Mouse (Mus musculus) hindlimb bud, embryonic 11.5 days (tissue): ENCODE measurements around the gene Ampd1.
"Not testable (repeated sequence)": the region's sequence is repeated elsewhere in the genome, so short reads cannot be mapped to it uniquely, and the experiment has no call there.

Experiments used
- DNase-seq: peaks from one replicate; pipeline ENCODE4 v3.0.0-alpha.2; 2012; ENCODE audit warnings: low read depth, low spot score; ENCODE audit errors: extremely low spot score

Ampd1 gene

DNA sequence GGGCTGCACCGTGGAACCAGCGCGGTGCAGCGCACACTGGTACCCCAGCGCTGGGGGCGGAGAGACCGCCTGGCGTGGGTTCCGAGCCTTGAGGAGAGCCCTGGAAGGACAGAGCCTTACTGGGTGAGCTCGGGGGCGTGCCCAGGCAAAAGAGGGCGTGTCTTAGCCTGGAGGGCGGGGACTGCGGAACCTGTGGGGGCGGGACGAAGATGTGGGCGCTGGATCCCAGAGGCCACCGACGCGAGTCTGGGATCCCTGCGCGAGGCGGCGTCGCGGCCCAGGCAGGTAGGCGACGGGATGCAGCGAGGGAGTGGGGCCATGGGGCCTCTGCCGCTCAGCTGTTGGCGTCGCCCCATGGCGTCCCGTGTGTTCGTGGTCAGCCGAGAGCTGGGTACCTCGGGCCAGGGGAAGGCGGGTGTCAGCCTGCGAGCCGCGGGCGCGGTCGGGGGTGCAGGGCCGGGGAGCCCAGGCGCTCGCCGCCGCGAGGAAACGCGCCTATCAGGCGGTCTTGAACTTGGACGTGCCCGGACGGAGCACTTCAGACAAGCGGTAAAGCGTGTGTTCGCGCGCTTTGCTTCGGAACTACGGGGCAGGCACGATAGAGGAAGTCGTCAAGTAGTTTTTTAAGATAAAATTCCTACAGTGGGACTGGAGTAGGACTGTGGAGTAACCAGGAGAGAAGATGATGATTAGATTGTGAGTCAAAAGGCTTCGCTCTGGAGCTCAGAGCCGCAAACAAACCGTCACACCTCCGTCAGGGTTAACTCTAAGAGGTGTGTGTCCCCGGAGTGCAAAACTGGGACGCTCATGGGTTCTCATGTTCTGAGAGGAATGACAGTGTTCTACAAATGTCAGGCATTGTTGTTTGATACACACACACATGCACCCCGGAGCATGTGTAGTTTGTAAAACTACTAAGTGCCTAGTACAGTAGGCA, 28.9 kb downstream of the Ampd1 start, which contains the start of gene Dennd2c:
TSS of gene Dennd2c (plus strand) at position 151 of the 937 bp plus-strand sequence.
- DNase-seq = peak; percentile 44

DNA sequence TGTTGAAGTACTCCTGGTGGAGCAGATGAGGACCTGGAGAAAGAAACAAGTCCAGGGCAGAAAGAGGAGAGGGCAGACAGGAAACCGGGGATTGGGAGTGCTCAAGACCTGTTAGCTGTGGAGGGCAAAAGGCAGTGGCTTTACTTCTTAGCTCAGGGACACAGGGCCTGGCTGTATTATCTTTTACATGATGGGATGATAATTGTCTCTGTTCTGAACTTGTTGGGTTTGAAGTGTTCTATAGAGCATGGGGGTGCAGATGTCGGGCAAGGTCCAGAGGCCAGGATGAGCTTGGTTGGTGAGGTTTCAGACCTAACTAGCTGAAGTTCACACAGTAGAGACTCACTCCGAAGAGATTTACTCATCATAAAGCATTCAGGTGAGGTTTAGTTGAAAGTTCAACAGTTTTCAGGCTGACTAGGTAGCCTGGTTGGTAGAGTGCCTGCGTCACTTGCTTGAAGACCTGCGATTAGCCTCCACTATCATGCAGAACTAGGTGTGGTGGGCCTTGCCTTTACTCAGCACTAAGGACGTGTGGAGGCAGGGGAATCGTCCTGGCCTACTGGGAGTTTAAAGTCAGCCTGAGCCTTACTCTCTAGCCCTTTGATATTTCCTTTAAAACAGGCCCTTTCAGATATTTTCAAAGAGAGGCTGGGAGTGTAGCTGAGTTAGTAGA, 33.9 kb downstream of the Ampd1 start:
- no peak for DNase-seq

DNA sequence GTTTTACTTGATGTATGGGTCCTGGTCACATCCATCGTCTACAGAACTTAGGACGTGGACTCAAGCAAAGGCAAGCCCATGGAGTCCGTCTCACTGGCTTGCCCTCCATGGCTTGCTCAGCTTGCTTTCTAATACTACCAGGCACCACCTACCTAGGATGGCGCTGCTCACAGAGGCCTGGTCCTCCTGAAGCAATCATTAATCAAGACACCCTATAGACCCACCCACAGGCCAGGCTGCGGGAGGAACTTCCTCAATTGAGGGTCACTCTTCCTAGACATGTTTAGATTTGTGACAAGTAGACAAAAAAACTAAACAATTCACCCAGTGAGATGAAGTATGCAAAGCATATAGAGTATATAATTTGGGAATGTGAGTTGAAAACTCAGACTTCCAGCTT, 38.4 kb downstream of the Ampd1 start:
- DNase-seq = no peak

DNA sequence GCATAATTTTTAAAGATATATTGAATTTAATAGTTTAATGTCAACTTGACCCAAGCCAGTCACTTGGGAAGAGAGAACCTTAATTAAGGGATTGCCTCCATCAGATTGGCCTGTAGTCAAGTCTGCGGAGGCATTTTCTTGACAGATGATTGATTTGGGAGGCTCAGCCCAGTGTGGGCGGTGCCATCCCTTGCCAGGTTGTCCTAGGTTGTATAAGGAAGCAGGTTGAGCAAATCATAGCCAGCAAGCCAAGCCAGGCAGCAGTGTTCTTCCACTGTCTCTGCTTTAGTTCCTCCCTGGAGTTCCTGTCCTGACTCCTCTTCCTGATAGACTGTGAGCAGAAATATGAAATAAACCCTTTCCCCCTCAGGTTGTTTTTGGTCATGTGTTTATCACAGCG, 49.8 kb downstream of the Ampd1 start:
- DNase-seq = no peak

DNA sequence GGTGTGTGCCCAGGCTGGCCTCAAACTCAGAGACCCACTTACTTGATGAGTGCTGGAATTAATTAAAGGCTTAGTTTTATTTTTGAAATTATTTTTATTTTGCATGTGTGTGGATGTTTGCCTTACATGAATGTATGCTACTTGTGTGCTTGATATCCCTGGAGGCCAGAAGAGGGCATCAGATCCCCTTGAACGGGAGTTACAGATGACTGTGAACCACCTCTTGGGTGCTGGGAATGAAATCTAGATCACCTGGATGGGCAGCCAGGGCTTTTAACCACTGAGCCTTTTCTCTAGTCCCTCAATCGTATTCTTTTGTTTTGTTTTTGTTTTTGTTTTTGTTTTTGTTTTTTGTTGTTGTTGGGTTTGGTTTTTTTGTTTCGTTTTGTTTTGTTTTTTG, 52.3 kb downstream of the Ampd1 start:
- DNase-seq = no peak

DNA sequence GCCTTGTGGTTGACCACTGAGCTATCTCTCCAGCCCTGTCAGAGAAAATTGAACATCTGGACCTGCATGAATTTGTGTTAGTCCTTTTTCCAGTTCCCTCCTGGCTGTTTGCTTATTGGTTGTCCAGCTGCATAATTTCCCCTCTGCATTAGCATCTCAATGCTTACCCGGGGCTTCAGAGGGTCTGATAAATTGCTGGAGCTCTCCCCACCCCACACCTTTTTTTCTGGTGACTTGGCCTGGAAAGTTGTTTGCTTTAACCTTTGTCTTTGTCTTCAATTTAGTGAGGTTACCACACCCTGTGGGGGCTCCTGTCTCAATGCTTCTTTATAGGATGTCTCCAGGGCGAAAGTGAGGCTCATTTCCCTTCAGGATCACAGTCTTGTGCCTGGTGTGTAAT, 53.4 kb downstream of the Ampd1 start:
- DNase-seq = no peak

DNA sequence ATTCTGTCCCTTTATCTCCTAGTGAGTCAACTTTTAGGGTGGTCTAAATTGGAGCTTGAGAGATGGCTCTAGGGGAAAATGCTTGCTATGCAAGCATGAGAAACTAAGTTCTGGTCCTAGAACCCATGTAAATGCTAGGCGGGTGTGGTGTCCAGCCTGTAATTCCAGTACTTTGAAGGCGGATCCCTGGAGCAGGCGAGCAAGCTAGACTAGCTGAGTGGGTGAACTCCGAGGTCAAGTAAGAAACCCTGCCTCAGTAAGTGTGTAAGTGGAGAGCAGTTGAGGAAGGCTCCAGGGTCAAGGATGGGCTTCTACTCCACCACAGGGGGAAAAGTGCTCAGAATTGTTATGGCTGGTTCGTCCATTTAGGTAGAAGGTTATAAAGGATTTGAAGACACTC, 53.9 kb downstream of the Ampd1 start:
- no peak for DNase-seq

DNA sequence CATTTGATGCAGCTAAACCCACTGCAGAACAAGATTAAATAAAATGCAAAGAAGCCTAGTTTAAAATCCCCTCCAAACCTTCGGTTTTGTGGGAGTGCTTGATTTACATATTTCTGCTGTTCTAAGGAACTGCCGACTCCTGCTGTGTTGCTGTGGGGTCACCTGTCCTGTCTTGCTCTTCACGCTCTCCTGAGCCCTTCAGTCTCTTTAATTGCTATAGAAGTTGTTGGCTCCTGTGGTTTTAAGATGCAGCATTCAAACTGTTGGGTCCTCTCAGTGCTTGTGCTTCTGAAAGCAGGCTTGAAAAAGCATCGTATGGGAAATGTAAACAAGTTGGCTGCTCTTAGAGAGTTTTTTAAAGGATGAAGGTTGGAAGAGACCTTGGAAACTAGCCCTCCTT, 54.4 kb downstream of the Ampd1 start:
- no peak for DNase-seq

DNA sequence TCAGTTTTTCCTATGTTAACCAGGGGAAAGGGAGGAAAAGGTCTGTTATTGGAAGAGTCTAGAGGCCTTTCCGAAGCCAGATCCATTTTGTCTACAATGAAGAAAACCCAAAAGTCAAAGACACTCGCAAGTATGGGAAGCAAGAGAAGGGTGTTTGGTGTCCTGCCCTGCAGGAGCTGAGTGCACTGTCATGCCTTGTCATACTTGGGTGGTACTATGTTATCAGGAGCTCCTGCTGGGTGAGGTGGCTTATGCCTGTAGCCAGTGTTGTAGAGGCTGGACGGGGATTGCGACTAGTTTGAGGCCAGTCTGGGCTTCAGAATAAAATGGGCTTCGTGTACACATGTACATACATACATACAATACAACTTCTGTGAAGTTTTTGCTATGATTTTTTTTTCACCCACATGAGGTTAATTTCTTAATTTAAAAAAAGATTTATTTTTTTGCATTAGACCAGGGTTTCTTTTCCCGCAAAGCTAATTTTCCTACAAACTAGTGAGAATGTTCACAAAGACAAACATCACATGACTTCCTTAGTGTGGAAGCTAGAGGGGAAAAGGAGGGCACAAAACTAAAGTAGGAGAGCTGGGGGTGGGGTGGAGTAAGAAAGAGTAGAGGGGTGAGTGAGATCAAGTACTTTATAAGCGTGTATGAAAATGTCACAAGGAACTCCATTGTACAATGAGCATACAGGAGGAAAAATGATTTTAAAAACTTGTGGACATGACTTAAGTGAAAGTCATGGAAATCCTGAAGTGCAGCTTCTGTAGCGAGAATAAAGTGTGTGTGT, 55.7 kb downstream of the Ampd1 start:
- no peak for DNase-seq

DNA sequence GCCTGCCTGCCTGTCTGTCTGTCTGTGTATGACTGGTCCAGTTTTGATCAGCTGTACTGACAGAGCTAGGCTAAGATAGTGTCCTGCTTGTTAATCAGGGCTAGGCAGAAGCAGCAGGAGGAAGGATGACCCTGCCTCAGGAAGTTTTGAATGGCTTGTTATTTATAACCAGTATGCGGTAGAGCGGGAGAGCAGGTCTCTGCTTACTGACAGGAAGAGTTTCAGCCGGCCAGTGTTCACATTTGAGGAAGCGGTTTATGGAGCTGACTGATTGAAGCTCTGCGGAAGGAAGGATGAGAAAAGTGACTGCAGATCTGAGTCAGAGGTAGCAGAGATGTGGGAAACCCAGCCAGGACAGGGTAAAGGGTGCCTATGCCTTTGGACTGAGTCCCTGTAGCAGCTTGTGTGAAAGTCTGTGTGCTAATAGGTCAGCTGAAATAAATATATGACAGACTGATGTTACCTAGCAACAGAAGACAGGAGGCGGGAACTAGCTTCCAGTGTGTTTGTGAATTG, 56.5 kb downstream of the Ampd1 start:
- no peak for DNase-seq

DNA sequence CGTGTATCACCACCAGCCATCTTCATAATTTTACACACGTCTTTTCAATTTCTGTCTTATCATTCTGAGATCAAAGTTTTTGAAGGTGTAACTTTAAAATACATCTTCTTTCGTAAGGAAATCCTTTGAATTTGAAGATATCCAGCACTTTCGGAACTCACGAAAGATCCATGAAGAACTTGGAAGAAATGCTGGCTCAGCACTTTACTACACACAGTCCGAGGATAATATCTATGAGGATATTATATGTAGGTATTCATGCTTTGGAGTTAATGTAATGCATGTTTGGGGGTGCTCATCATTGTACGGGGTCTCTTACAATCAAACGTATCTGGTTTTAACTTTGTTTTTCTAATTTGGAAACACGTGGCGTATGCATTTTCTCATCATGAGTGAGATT, 59.3 kb downstream of the Ampd1 start:
- DNase-seq = no peak

DNA sequence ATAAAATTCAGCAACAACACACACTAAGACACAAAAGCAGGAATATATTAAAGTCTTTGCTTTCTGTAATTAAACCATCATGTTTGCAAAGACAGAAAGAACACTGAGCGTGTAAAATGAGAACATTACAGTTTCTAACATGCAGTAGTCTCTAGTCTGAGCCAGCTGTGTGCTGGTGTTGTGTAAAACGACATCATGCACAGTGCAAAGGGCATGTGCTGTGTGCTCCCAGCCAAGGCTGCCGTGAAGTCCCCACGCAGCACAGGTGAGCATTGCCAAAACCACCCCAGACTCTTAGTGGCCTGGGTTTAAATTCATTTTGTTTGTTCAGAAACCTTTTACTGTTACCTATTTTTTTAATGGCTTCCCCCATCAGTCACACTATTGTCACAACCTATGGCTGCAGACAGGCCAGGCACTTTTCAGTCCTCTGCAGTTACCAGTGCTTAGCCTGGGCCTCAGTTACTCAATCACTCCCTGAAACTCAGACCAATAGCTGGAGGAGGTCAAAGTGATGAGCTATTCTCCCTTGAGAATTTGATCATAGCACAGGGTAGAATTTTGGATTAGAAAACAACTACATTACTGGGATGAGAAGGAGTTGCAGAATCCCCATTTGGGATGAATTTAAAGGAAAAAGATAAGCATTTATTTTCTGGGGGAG, 62.7 kb downstream of the Ampd1 start:
- no peak for DNase-seq

DNA sequence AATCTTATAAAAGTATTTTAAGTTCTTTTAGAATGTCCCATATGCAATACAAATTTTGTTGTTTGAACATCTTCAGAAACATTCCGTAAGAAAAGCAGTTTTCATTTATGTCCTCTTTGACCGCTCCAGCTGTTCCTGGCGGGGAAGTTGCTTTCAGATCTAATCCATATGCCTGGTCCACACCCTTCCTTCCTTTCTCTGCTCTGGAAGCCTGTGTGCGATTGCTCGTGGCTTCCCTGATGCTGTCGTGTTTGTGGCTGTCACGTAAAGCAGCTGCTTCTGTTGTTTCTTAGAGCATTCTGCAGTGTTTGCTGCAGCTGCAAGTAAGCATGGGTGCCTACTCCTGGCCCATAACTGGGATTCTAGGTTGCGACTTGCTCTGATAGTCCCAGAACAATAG, 65.2 kb downstream of the Ampd1 start:
- DNase-seq = no peak

DNA sequence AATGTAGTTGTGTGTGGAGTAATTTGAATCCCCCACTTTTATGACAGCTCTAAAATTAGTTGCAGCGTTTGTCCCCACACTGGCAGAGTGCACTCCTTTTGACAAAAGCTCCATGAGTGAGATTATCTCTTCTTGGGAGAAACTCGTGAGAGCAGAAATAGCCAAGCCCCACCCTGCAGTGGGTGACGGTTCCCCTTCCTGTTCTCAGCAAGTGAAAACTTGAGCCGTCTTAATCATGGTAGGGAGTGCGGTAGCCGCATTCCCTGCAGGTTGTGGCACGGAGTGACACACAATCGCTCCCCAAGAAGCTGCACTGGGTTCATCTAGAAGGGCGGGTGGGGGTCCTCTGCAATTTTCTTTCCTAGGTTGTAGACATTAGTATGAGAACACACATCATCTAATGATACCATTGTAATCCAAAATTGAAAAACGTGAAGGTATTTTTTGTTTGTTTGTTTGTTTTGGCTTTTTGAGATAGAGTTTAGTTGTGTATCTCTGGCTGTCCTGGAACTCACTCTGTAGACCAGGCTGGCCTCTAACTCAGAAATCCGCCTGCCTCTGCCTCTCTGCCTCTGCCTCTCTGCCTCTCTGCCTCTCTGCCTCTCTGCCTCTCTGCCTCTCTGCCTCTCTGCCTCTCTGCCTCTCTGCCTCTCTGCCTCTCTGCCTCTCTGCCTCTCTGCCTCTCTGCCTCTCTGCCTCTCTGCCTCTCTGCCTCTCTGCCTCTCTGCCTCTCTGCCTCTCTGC, 66.5 kb downstream of the Ampd1 start:
- not testable (repeated sequence) for DNase-seq

DNA sequence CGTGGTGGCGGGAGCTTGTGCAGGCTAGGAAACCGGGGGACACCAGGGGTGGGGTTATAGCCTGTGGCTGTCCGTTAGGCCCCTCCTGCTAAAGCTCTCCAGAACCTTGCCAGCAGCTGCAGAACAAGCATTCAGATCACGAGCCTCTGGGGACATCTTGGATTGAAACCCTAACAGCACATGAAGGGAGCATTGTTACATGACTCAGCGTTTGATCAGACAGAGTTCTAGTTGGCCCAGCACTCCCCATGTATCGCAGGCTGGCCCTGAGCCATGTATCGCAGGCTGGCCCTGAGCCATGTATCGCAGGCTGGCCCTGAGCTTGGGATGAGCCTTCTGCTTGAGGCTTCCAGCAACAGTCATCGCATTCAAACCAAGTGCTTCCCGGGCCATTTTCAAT, 67.5 kb downstream of the Ampd1 start:
- no peak for DNase-seq

DNA sequence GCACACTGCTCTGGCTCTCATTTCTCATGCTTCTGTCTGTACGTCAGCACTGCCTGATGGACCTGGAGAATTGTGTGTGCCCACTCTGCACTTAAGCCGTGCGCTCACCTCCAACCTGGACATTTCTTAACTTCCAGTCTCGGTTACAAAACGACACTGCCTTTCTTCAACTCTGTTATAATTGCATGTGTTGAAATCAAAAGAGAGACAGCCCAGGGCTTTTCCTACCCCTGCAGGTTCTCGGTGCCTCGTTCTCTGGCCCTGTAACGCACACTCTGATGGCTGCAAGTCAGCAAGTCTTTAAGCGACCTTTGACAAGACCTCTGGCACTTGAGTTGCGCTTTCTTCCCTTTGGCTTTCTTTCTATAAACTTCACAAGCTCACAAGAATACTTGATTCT, 68.6 kb downstream of the Ampd1 start:
- DNase-seq = no peak

DNA sequence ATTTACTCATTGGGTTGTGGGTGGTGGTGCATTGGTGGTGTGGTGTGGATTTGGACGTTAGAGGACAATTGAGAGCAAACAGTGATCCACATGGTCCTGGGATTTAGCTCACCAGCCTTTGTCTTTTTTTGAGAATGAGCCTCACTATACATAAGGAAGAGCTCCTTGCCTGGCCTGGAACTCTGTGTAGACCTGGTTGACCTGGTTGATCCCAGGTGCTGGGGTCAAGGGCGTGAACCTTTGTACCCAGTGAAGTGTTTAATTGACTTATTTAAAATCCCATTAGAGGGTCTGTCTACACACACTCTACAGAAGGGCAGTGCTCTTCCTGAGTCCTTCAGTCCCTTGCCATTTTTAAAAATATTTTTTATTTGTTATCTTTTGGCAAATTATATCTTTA, 71.5 kb downstream of the Ampd1 start:
- no peak for DNase-seq

DNA sequence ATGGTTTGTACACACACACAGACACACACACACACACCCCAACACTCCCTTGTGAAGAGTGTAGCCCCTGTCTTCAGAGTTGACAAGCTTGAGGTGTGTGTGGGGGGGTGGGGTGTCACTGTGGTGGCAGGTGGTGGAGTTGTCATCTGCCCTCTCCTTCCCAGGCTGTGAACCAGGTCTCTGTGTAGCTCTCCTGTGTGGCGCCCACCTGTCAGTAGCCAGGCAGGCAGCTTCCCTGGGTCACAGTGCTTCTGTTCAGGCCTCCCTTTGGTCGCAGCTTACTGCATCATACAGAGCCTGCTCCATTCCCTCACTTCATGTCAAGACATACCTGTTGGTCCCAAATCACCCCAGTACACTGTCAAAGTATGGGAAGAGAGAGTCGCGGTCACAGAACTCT, 72.0 kb downstream of the Ampd1 start:
- DNase-seq = no peak

DNA sequence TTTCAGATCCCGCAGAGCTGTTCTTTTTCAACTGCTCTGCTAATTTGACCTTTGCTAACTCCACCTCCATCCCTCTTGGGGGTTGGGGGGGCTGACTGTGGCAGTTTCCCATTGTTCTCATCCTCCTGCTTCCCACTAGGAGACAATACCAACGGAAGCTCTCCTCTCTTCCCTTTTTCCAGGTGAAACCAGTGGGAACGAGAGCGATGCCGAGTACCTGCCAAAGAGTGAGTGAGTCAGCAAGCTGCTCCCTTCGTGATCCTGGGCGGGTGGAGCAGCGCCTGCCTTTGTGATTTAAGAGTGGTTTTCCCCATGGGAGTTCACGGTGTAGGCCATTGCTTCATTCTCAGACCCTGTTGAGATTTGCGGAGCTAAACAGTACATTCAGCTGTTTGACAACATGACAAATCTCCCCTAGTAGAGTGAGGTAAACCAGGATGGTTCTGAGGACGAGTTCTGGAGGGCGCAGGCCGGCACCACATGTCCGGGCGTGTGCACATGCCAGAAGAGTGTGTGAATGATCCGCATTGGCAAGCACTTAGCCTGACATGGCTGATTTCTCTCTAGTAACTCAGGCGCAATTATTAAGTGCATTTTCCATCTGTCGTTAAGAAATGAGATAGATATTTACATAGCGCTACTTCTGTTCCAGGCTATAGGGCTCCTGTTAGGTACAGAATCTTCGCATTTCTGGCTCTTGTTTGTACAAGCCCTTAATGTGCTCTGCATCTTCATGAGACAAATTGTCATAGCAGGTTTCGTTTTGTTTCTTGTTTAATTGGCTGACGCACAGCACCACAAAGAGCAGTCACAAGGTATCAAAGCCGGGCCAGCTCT, 72.7 kb downstream of the Ampd1 start:
- no peak for DNase-seq
